Mouse (Mus musculus) adrenal gland, adult 8-10 months (tissue): ENCODE data around the gene Tex12. TPM values are rescaled to one million over a fixed set of nuclear protein-coding genes. Genes with fewer than 3 reads are reported as not detected.

Experiments
- DNase-seq: peaks from one replicate; pipeline ENCODE4 v3.0.0; 2022
- total RNA-seq, 4 experiments: library from RNA; stranded (reverse); gene quantifications; 2 replicates each; pipeline ENCODE4 v1.2.4; 2022

Gene Tex12
- total RNA-seq, 4 experiments from 2014 or later = not detected

DNA sequence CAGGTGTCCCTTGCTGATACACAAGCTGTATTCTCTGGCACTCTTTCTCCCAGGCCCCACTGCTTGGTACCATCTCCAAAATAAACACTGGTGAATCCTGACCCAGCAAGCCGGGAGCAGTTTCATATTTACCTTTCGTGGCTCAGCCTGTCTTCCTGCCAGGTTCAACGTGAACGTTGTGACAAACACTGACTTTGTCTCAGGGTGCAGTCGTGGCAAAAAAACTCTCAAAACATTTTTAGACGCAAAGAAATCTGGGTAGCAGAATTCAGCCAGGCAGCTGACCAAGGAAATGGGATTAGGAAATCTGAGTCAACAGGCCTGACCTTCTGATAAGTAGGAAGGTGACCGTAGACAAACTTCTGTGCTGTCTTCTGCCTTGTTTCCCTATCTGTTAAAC is 53.6 kb downstream of the Tex12 start:
- DNase-seq = no peak

Other genes with a start within 250 kb of the Tex12 start
- 1,000 to 10,000 TPM; 1,030 to 1,496 (median 1,206) TPM for gene Rpl10-ps3, start 216.4 kb downstream of the Tex12 start, total RNA-seq
- gene Plet1, start 66.8 kb downstream of the Tex12 start, total RNA-seq = under 1 TPM in 2 of 4 experiments, not detected in 2; 0.28 to 0.35 TPM
- gene Pts, start 32.6 kb downstream of the Tex12 start, total RNA-seq = 10 to 100 TPM; 54.1 to 70.2 (median 63.4) TPM
- gene Il18, start 6.5 kb downstream of the Tex12 start, total RNA-seq = 1 to 10 TPM; 5.5 to 9.1 (median 7.3) TPM
- gene Bco2, start 6.1 kb downstream of the Tex12 start, total RNA-seq = 1 to 10 TPM; 4.8 to 7.0 (median 5.6) TPM
- 100 to 1,000 TPM; 137 to 229 (median 191) TPM for gene Sdhd, start 42.5 kb upstream of the Tex12 start, total RNA-seq
- gene Timm8b, start 42.6 kb upstream of the Tex12 start, total RNA-seq = 100 to 1,000 TPM; 139 to 206 (median 156) TPM
- 1 to 10 TPM; 2.5 to 3.5 (median 3.0) TPM for gene Pih1d2, start 56.0 kb upstream of the Tex12 start, total RNA-seq
- gene Nkapd1, start 56.1 kb upstream of the Tex12 start, total RNA-seq = 10 to 100 TPM; 16.8 to 24.3 (median 22.4) TPM
- 100 to 1,000 TPM in 2 of 4 experiments, 10 to 100 TPM in 2; 71.5 to 123 (median 102) TPM for gene Dlat, start 98.5 kb upstream of the Tex12 start, total RNA-seq
- 10 to 100 TPM in 3 of 4 experiments, 1 to 10 TPM in 1; 9.5 to 13.6 (median 11.7) TPM for gene Dixdc1, start 178.2 kb upstream of the Tex12 start, total RNA-seq
- gene 2310030G06Rik, start 185.2 kb upstream of the Tex12 start, total RNA-seq = 1 to 10 TPM; 6.6 to 9.3 (median 7.9) TPM
- gene Cryab, start 190.0 kb upstream of the Tex12 start, total RNA-seq = 10 to 100 TPM; 26.8 to 60.1 (median 38.2) TPM
- 1 to 10 TPM; 3.0 to 3.2 (median 3.1) TPM for gene Hspb2, start 191.0 kb upstream of the Tex12 start, total RNA-seq
- gene Fdxacb1, start 206.9 kb upstream of the Tex12 start, total RNA-seq = 1 to 10 TPM; 5.3 to 8.9 (median 6.7) TPM
- 10 to 100 TPM; 17.6 to 31.5 (median 21.7) TPM for gene Alg9, start 213.7 kb upstream of the Tex12 start, total RNA-seq
- gene 1110032A03Rik, start 214.2 kb upstream of the Tex12 start, total RNA-seq = 10 to 100 TPM; 43.1 to 53.3 (median 44.2) TPM